ENCODE assay signal across 16 mouse cellular contexts in the genomic region with DNA sequence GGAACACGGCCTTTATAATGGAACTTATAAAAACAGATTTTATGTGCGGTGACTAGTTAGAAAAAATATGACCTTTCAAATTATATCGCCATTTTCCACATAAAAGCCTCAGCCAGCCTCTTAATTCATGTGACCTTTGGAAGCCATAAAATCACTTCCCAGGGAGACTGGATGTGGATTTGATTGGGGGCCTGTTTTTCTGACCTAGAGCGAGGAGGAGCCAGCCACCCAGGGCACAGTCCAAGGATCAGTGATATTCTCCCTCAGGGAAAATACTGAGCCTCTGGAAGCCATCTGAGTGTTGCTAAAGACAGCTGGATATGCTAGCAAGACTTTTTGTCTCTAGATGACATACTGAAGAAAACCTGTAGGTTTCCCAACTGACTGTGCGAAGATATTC.
DNase-seq lines count a peak whose midpoint lies in the region; ATAC-seq and TF ChIP-seq lines count a peak whose summit lies in the region.
"Had no signal": no experiment of that assay in that cellular context is flagged by ENCODE, and none has a peak within 500 bp of the region (broad histone marks: within the 10 kb centered on the region; RNA-seq: fewer than 3 reads in every experiment).

No protein-coding gene starts in this region.

- DNase-seq in embryo, embryonic 11 days, result peak; percentile 48
- no peak for DNase-seq in embryo, embryonic 9.5 days (ENCODE audit: extremely low spot score)
- DNase-seq in stomach, postnatal 0 days (ENCODE audit: low spot score), result no peak
- DNase-seq in heart, adult 11 months, result no peak
- no peak for DNase-seq in cerebellum, adult 9-10 months
- DNase-seq: cerebellum, postnatal 36 days; layer of hippocampus, adult 9-11 months had no signal

- no peaks in the 10 kb centered on the region for H3K9me3 ChIP-seq in intestine, embryonic 15.5 days
- no peaks in the 10 kb centered on the region for H3K9me3 ChIP-seq in kidney, embryonic 15.5 days (replicated peaks)
- H3K9me3 ChIP-seq in limb, embryonic 13.5 days, result no peaks in the 10 kb centered on the region
- H3K9me3 ChIP-seq in stomach, postnatal 0 days (ENCODE audit: control insufficient read depth, low read length), result no peaks in the 10 kb centered on the region
- H3K9me3 ChIP-seq: liver, embryonic 12.5 days; megakaryocyte, embryonic 14.5 days had no signal

- no peak for TF ChIP-seq EP300 in stomach, postnatal 0 days (optimal IDR thresholded peaks at IDR 0.05)

- WGBS in intestine, embryonic 15.5 days, result 44% methylated on average over 5 of the region's 5 CpGs
- 32% methylated on average over 5 of the region's 5 CpGs for WGBS in kidney, embryonic 15.5 days
- 18% methylated on average over 5 of the region's 5 CpGs for WGBS in limb, embryonic 13.5 days
- WGBS in stomach, postnatal 0 days, result 80% methylated on average over 5 of the region's 5 CpGs

- H3K4me2 ChIP-seq in intestine, embryonic 15.5 days (replicated peaks), result no peak overlapping the region
- H3K4me2 ChIP-seq in kidney, embryonic 15.5 days, result no peak overlapping the region
- H3K4me2 ChIP-seq in limb, embryonic 13.5 days (replicated peaks), result no peak overlapping the region
- no peak overlapping the region for H3K4me2 ChIP-seq in stomach, postnatal 0 days (replicated peaks; ENCODE audit: low read depth)
- H3K4me2 ChIP-seq: heart, embryonic 11.5 days; liver, embryonic 12.5 days had no signal

- ATAC-seq in intestine, embryonic 15.5 days, result peak; percentile 71
- peak; percentile 93 for ATAC-seq in kidney, embryonic 15.5 days (replicated peaks; ENCODE audit: low FRiP score)
- ATAC-seq in limb, embryonic 13.5 days (ENCODE audit: low FRiP score, low read depth), result peak; percentile 68; the same call in 1 of the 2 replicates
- no peak for ATAC-seq in stomach, postnatal 0 days (ENCODE audit: low FRiP score, low TSS enrichment)
- ATAC-seq: forebrain, embryonic 14.5 days; hindbrain, postnatal 0 days; liver, embryonic 12.5 days; lung, postnatal 0 days had no signal

- H3K27me3 ChIP-seq in intestine, embryonic 15.5 days (replicated peaks), result no peaks in the 10 kb centered on the region
- no peaks in the 10 kb centered on the region for H3K27me3 ChIP-seq in kidney, embryonic 15.5 days
- H3K27me3 ChIP-seq in limb, embryonic 13.5 days, result peaks cover 25% of the 10 kb centered on the region
- H3K27me3 ChIP-seq in stomach, postnatal 0 days (ENCODE audit: control insufficient read depth, insufficient read depth, low read length), result no peaks in the 10 kb centered on the region
- H3K27me3 ChIP-seq: liver, embryonic 12.5 days; megakaryocyte, embryonic 14.5 days had no signal

- H3K27ac ChIP-seq in intestine, embryonic 15.5 days, result no peak overlapping the region
- no peak overlapping the region for H3K27ac ChIP-seq in kidney, embryonic 15.5 days
- no peak overlapping the region for H3K27ac ChIP-seq in limb, embryonic 13.5 days
- no peak overlapping the region for H3K27ac ChIP-seq in stomach, postnatal 0 days (replicated peaks)
- H3K27ac ChIP-seq: hindbrain, postnatal 0 days; liver, embryonic 12.5 days had no signal

- no peak overlapping the region for H3K4me3 ChIP-seq in intestine, embryonic 15.5 days (replicated peaks)
- H3K4me3 ChIP-seq in kidney, embryonic 15.5 days (replicated peaks), result no peak overlapping the region
- no peak overlapping the region for H3K4me3 ChIP-seq in limb, embryonic 13.5 days
- no peak overlapping the region for H3K4me3 ChIP-seq in stomach, postnatal 0 days (ENCODE audit: low read depth, low read length)
- H3K4me3 ChIP-seq: liver, embryonic 12.5 days; megakaryocyte, embryonic 14.5 days had no signal

- no peak for TF ChIP-seq CTCF in stomach, postnatal 0 days (IDR thresholded peaks at IDR 0.05; ENCODE audit: low read depth)

- no peaks in the 10 kb centered on the region for H3K4me1 ChIP-seq in intestine, embryonic 15.5 days (replicated peaks)
- H3K4me1 ChIP-seq in kidney, embryonic 15.5 days, result peaks cover 8% of the 10 kb centered on the region
- peaks cover 25% of the 10 kb centered on the region for H3K4me1 ChIP-seq in limb, embryonic 13.5 days
- H3K4me1 ChIP-seq in stomach, postnatal 0 days (replicated peaks; ENCODE audit: control insufficient read depth, insufficient read depth), result no peaks in the 10 kb centered on the region

- H3K36me3 ChIP-seq in intestine, embryonic 15.5 days, result no peaks in the 10 kb centered on the region
- H3K36me3 ChIP-seq in kidney, embryonic 15.5 days, result no peaks in the 10 kb centered on the region
- no peaks in the 10 kb centered on the region for H3K36me3 ChIP-seq in limb, embryonic 13.5 days
- H3K36me3 ChIP-seq in stomach, postnatal 0 days (ENCODE audit: control insufficient read depth, insufficient read depth, low read length), result no peaks in the 10 kb centered on the region
- H3K36me3 ChIP-seq: liver, embryonic 12.5 days had no signal

- H3K9ac ChIP-seq in intestine, embryonic 15.5 days, result no peak overlapping the region
- H3K9ac ChIP-seq in kidney, embryonic 15.5 days, result no peak overlapping the region
- no peak overlapping the region for H3K9ac ChIP-seq in limb, embryonic 13.5 days
- no peak overlapping the region for H3K9ac ChIP-seq in stomach, postnatal 0 days (ENCODE audit: low read length)
- H3K9ac ChIP-seq: liver, embryonic 12.5 days had no signal
